Mouse (Mus musculus) retina, embryonic 14.5 days (tissue): Measurements from ENCODE around the gene Poc1a.

Experiments used
- DNase-seq: peaks from one replicate; pipeline ENCODE4 v3.0.0-alpha.2; 2015; ENCODE audit warnings: low spot score

The Poc1a gene

GRCm38 (mm10) chr9:106280808-106281544 is at the start of gene Poc1a:
TSS of gene Poc1a (plus strand) at chr9:106281061.
- DNase-seq: peak; percentile 96

GRCm38 (mm10) chr9:106231220-106231619 is 49.6 kb upstream of the Poc1a start:
- DNase-seq: no peak

- no peak for DNase-seq
These were observed 49.0 kb upstream of the Poc1a start for GRCm38 (mm10) chr9:106231816-106232215.

- DNase-seq: no peak
These were observed 47.9 kb upstream of the Poc1a start for GRCm38 (mm10) chr9:106232956-106233355.

- DNase-seq: no peak
These were observed 46.9 kb upstream of the Poc1a start for GRCm38 (mm10) chr9:106233953-106234352.

- no peak for DNase-seq
These were observed 45.5 kb upstream of the Poc1a start for GRCm38 (mm10) chr9:106235194-106235830.

- DNase-seq: no peak
These were observed 44.6 kb upstream of the Poc1a start for GRCm38 (mm10) chr9:106236156-106236817.

GRCm38 (mm10) chr9:106236818-106237211 is 44.0 kb upstream of the Poc1a start:
- no peak for DNase-seq

GRCm38 (mm10) chr9:106237401-106237800 is 43.5 kb upstream of the Poc1a start:
- no peak for DNase-seq

GRCm38 (mm10) chr9:106237878-106238277 is 43.0 kb upstream of the Poc1a start:
- DNase-seq: no peak

GRCm38 (mm10) chr9:106241541-106242164 is 39.2 kb upstream of the Poc1a start:
- DNase-seq: no peak

- DNase-seq: no peak
These were observed 37.9 kb upstream of the Poc1a start for GRCm38 (mm10) chr9:106242813-106243488.

GRCm38 (mm10) chr9:106249550-106249949 is 31.3 kb upstream of the Poc1a start:
- no peak for DNase-seq

- no peak for DNase-seq
These were observed 30.6 kb upstream of the Poc1a start for GRCm38 (mm10) chr9:106250245-106250644.

GRCm38 (mm10) chr9:106251066-106251465 is 29.8 kb upstream of the Poc1a start:
- DNase-seq: no peak

- DNase-seq: no peak
These were observed 26.9 kb upstream of the Poc1a start for GRCm38 (mm10) chr9:106254001-106254400.

GRCm38 (mm10) chr9:106258412-106258811 is 22.4 kb upstream of the Poc1a start:
- DNase-seq: no peak

GRCm38 (mm10) chr9:106258990-106259389 is 21.9 kb upstream of the Poc1a start:
- DNase-seq: no peak

- no peak for DNase-seq
These were observed 19.8 kb upstream of the Poc1a start for GRCm38 (mm10) chr9:106261058-106261457.

GRCm38 (mm10) chr9:106261491-106261890 is 19.4 kb upstream of the Poc1a start:
- no peak for DNase-seq

GRCm38 (mm10) chr9:106262075-106262474 is 18.8 kb upstream of the Poc1a start:
- DNase-seq: no peak

GRCm38 (mm10) chr9:106263381-106263924 is 17.4 kb upstream of the Poc1a start:
- DNase-seq: no peak
